Mouse (Mus musculus) inflammation-experienced regulatory T-cells, adult 6 months (primary cell): ENCODE results near the gene 2310034G01Rik. TPM values are rescaled to one million over a fixed set of nuclear protein-coding genes. Genes with fewer than 3 reads are reported as not detected.

ENCODE experiments used
- polyA plus RNA-seq, 3 experiments: library from polyadenylated mRNA; unstranded; fragments of 100-300 nt; shearing (Covaris generic); gene quantifications; one replicate each; pipeline ENCODE4 v1.2.1; 2017

The 2310034G01Rik gene
- polyA plus RNA-seq, 3 experiments from 2014 or later: 0.24 to 0.44 TPM; not detected in 1

Other genes with a start within 250 kb of the 2310034G01Rik start
- not detected for gene Elovl3, start 218.4 kb downstream of the 2310034G01Rik start, polyA plus RNA-seq
- not detected for gene Pitx3, start 202.0 kb downstream of the 2310034G01Rik start, polyA plus RNA-seq
- gene Gbf1, start 197.8 kb downstream of the 2310034G01Rik start, polyA plus RNA-seq: 10 to 100 TPM; 25.5 to 35.6 (median 32.6) TPM
- gene Nfkb2, start 46.0 kb downstream of the 2310034G01Rik start, polyA plus RNA-seq: 10 to 100 TPM; 15.7 to 27.8 (median 20.7) TPM
- gene Psd, start 23.1 kb downstream of the 2310034G01Rik start, polyA plus RNA-seq: 1 to 10 TPM; 3.1 to 4.1 (median 4.0) TPM
- gene Fbxl15, start 22.1 kb downstream of the 2310034G01Rik start, polyA plus RNA-seq: 1 to 10 TPM; 3.9 to 6.4 (median 4.5) TPM
- gene Cuedc2, start 11.6 kb downstream of the 2310034G01Rik start, polyA plus RNA-seq: 10 to 100 TPM; 34.9 to 54.1 (median 46.6) TPM
- gene Mfsd13a, start 9.2 kb downstream of the 2310034G01Rik start, polyA plus RNA-seq: 1 to 10 TPM; 4.3 to 8.1 (median 5.9) TPM
- 100 to 1,000 TPM in 1 of 3 experiments, 10 to 100 TPM in 2; 77.1 to 105 (median 78.0) TPM for gene Actr1a, start 45.4 kb upstream of the 2310034G01Rik start, polyA plus RNA-seq
- 10 to 100 TPM; 10.7 to 13.6 (median 12.5) TPM for gene Sufu, start 46.6 kb upstream of the 2310034G01Rik start, polyA plus RNA-seq
- 10 to 100 TPM; 24.1 to 26.3 (median 25.9) TPM for gene Trim8, start 151.4 kb upstream of the 2310034G01Rik start, polyA plus RNA-seq
- gene Arl3, start 222.9 kb upstream of the 2310034G01Rik start, polyA plus RNA-seq: 10 to 100 TPM; 25.9 to 27.1 (median 26.8) TPM
- gene Sfxn2, start 223.1 kb upstream of the 2310034G01Rik start, polyA plus RNA-seq: 1 to 10 TPM; 3.8 to 9.2 (median 8.7) TPM
- 10 to 100 TPM; 16.4 to 19.4 (median 16.5) TPM for gene Wbp1l, start 248.8 kb upstream of the 2310034G01Rik start, polyA plus RNA-seq